Comparison of ENCODE assay signal across 29 mouse cellular contexts in the genomic region with DNA sequence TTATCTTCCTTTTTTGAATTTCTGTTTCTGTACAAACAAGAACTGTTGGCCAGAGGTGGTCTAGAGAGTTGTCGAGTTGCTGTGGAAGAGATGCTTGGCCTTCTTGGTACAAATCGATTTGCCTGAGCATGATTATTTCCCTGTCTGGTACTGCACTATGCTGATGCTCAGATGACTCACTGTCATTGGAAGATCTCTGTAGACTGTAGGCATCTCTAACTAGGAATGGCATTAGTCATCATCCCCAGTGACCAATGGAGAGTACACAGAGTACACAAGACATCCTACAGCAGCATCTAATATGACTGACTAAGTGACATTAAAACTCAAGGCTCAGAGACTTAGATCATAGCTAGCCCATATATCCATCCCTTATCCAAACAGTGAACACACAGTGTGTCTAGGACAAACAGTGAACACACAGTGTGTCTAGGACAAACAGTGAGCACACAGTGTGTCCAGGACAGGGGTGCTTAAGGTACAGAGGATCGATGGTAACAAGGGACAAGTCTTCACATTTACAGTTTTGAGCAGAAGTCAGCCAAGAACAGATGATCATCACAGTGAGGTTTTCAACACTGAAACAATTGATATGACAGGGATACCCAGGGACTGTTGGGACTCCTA. TPM values are rescaled to one million over a fixed set of nuclear protein-coding genes. Genes with fewer than 3 reads are reported as not detected.
DNase-seq lines count a peak whose midpoint lies in the region; ATAC-seq lines count a peak whose summit lies in the region.
"Had no signal": no experiment of that assay in that cellular context is flagged by ENCODE, and none has a peak within 500 bp of the region (broad histone marks: within the 10 kb centered on the region; RNA-seq: fewer than 3 reads in every experiment).

No protein-coding gene starts in this region.

- H3K9me3 ChIP-seq in liver, embryonic 11.5 days (ENCODE audit: control insufficient read depth, low read length): no peaks in the 10 kb centered on the region
- H3K9me3 ChIP-seq: heart, embryonic 12.5 days; hindbrain, embryonic 13.5 days; kidney, embryonic 15.5 days; liver, embryonic 15.5 days had no signal

- peaks cover 8% of the 10 kb centered on the region for H3K4me1 ChIP-seq in liver, embryonic 11.5 days (replicated peaks; ENCODE audit: control insufficient read depth, insufficient read depth, low read length)
- H3K4me1 ChIP-seq: kidney, embryonic 15.5 days had no signal

- intact Hi-C loops in left cerebral cortex, postnatal 4 days (cut with DNase I): loop anchor here (10.0 kb wide), 1 partner anchor 391 kb away; no protein-coding TSS in a partner anchor

- no peak overlapping the region for H3K4me2 ChIP-seq in liver, embryonic 11.5 days
- H3K4me2 ChIP-seq: heart, embryonic 12.5 days; hindbrain, embryonic 13.5 days; kidney, embryonic 15.5 days; liver, embryonic 15.5 days; lung, embryonic 14.5 days; midbrain, embryonic 11.5 days had no signal

- WGBS in liver, embryonic 11.5 days: 94% methylated on average over 3 of the region's 3 CpGs

- H3K27me3 ChIP-seq in liver, embryonic 11.5 days (replicated peaks; ENCODE audit: control insufficient read depth, insufficient read depth, low read length): no peaks in the 10 kb centered on the region
- H3K27me3 ChIP-seq: heart, embryonic 12.5 days; hindbrain, embryonic 13.5 days; kidney, embryonic 15.5 days; liver, embryonic 15.5 days had no signal

- H3K9ac ChIP-seq in liver, embryonic 11.5 days (ENCODE audit: low read depth, low read length): no peak overlapping the region
- H3K9ac ChIP-seq: heart, embryonic 12.5 days; hindbrain, embryonic 13.5 days; kidney, embryonic 15.5 days; liver, embryonic 15.5 days; lung, embryonic 14.5 days had no signal

- DNase-seq in 3T3-L1 (ENCODE audit: low read depth, low spot score): peak; percentile 83
- DNase-seq in A20 (ENCODE audit: low read depth, low spot score): peak; percentile 33
- DNase-seq in Muller cell, postnatal 12 days (ENCODE audit: inconsistent ontology term): peak; percentile 79
- peak; percentile 25 for DNase-seq in skeletal muscle tissue, adult 2 months (ENCODE audit: low read depth, low spot score)
- DNase-seq in liver, embryonic 11.5 days (ENCODE audit: low spot score): no peak
- no peak for DNase-seq in left cerebral cortex, postnatal 4 days
- DNase-seq: adrenal gland, adult 8-10 months; cerebellum, adult 11 months; cerebellum, adult 9-10 months; cerebellum, postnatal 36 days; gastrocnemius, adult 2 months; gastrocnemius, postnatal 36 days; heart, adult 2 months; heart, postnatal 4 days; kidney, adult 18-20 months; kidney, postnatal 25 days; liver; lung, embryonic 14.5 days; lung, postnatal 14 days; right cerebral cortex, postnatal 4 days; thymus, postnatal 4 days had no signal

- no peak overlapping the region for H3K4me3 ChIP-seq in liver, embryonic 11.5 days (ENCODE audit: low read depth, low read length)
- H3K4me3 ChIP-seq: gastrocnemius, adult 2 months; heart, adult 2 months; heart, embryonic 12.5 days; hindbrain, embryonic 13.5 days; kidney, embryonic 15.5 days; liver, embryonic 15.5 days had no signal

- no peak for ATAC-seq in liver, embryonic 11.5 days (replicated peaks; ENCODE audit: low FRiP score)
- ATAC-seq: activated CD4-positive, CD25-positive, alpha-beta regulatory T cell, adult 4 months; forebrain, embryonic 14.5 days; midbrain, embryonic 16.5 days had no signal

- H3K36me3 ChIP-seq in liver, embryonic 11.5 days (ENCODE audit: control insufficient read depth, insufficient read depth, low read length): no peaks in the 10 kb centered on the region
- H3K36me3 ChIP-seq: heart, embryonic 12.5 days; hindbrain, embryonic 13.5 days; kidney, embryonic 15.5 days; liver, embryonic 15.5 days had no signal

- H3K27ac ChIP-seq in liver, embryonic 11.5 days (ENCODE audit: low read depth, low read length): no peak overlapping the region
- H3K27ac ChIP-seq: gastrocnemius, adult 2 months; heart, adult 2 months; hindbrain, embryonic 13.5 days; kidney, embryonic 15.5 days; liver, embryonic 15.5 days had no signal

RNA-seq across cellular contexts. Expression of a gene that starts 23.1 kb away (rescaled TPM):
- polyA plus RNA-seq in liver, embryonic 11.5 days (2014; fragmentation: Nextera tagmentation; extraction: Ambion mirVana): 37.4 and 40.1 TPM in 2 replicates
- total RNA-seq in left cerebral cortex, postnatal 4 days (2021): 100 to 1,000 TPM; 155 to 162 TPM

RNA-seq across cellular contexts. Expression of a gene that starts 47.5 kb away (rescaled TPM):
- polyA plus RNA-seq in liver, embryonic 11.5 days (2014; fragmentation: Nextera tagmentation; extraction: Ambion mirVana): 89.8 and 92.7 TPM in 2 replicates
- total RNA-seq in left cerebral cortex, postnatal 4 days (2021): 100 to 1,000 TPM; 102 TPM

Comparison
In these comparisons a context has a peak if more than half of its experiments do, and no peak if none do; other contexts are left out.
1. DNase-seq: peak in 3T3-L1 (single experiment), A20 (single experiment), Muller cell, postnatal 12 days (single experiment) and skeletal muscle tissue, adult 2 months (single experiment); none in liver, embryonic 11.5 days (single experiment) and left cerebral cortex, postnatal 4 days (single experiment).